Mouse (Mus musculus): ENCODE results near the gene Gm2174. TPM values are rescaled to one million over a fixed set of nuclear protein-coding genes. Genes with fewer than 3 reads are reported as not detected.

The Gm2174 gene
- 2.0 TPM in 1 of 2 replicates, not detected in the other for total RNA-seq (2017)

GRCm38 (mm10) chrX:56447524-56448015, at the start of gene Gm2174:
Gene Gm2174, plus strand, starts transcription at chrX:56447965.
- no peak for ATAC-seq (ENCODE audit: extremely low read depth, insufficient number of reproducible peaks, low FRiP score, poor library complexity, severe bottlenecking)

DNA sequence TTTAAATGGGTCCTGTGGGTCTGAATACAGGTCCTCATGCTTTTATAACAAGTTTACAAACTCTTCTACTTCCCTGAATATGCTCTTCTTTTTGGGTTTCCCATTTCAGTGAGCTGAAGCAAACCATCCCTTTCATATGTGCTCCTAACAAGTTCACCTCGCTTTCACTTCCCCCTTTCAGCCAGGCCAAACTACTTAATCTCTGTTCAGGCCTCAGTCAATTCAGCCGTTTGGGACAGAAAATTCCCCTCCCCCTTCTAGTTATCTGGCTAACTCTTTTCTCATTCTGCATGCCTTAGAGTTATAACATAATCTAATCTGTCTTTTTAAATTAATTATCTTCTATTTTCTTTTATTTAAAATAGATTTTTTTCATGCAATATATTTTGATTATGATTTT, 43.1 kb upstream of the Gm2174 start:
- no peak for ATAC-seq (ENCODE audit: extremely low read depth, insufficient number of reproducible peaks, low FRiP score, poor library complexity, severe bottlenecking)

DNA sequence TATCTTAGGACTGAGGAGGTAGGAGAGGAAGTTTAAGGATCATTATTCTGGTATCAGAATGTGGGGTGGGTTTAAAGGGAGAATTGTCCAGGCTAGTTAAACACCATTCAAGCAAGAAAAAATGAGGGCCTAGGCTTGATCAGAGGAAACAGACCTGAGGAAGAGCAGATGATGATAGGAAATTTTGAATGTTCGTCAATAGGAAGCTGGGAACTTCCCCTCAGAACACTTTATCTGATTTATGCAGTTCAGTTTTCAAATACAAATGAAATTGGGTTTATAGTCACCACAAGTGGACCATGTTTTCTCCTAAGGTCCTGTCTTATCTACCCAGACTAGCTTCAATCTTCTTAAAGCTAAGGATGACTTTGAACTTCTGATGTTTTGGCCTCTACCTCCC, 42.3 kb upstream of the Gm2174 start:
- ATAC-seq (ENCODE audit: extremely low read depth, insufficient number of reproducible peaks, low FRiP score, poor library complexity, severe bottlenecking) = no peak

GRCm38 (mm10) chrX:56406128-56406527, 41.6 kb upstream of the Gm2174 start:
- ATAC-seq (ENCODE audit: extremely low read depth, insufficient number of reproducible peaks, low FRiP score, poor library complexity, severe bottlenecking) = no peak

DNA sequence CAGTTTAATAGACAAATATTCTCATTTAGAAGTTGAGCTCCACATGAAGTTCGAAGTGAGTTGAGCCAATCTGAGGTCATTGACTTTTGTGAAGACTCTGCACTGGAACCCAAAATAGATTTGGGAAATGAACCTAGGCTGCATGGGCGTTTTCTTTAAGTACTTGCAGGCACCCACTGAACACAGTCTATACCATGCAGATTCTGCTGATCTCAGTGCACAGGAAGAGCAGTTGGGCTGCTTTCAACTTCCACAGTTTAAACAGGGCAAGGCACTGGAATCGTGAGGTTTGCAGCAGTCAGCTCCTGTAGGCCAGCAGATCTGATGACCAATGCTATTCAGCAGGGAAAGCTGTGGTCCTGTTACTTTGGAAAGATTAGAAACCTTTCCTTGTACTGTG, 31.5 kb upstream of the Gm2174 start:
- no peak for ATAC-seq (ENCODE audit: extremely low read depth, insufficient number of reproducible peaks, low FRiP score, poor library complexity, severe bottlenecking)

DNA sequence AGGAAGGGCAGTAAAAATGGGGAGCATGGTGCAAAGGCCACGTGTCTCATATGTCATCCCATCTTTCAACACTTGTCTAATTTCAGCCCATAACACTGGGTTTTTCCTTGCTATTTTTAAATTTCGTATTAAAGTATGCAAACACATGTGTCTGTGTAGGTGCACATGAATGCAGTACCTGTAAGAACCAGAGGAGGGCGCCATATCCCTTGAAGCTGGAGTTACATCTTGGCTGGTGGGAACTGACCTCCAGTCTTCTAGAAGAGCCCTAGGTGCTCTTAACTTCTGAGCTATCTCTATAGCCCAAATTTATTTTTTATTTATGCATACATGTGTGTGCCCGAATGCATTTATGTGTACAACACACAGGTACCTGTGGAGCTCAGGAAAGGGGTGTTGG, 30.2 kb upstream of the Gm2174 start:
- ATAC-seq (ENCODE audit: extremely low read depth, insufficient number of reproducible peaks, low FRiP score, poor library complexity, severe bottlenecking) = no peak

DNA sequence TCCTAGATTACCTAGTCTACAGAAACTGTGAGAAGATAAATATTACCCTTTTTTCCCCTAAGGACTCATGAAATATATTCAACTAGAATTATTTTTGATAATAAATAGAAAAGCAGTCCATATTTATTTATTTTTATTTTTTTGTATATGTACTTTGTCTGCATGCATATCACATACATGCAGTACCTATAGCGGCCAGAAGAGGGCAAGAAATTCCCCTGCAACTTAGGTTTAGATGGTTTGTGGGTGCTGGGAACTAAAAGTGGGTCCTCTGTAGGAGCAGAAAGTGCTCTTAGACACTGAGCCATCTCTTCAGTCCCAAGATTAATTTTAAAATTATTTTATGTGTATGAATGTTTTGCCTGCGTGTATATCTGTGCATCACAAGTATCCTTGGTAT, 17.2 kb upstream of the Gm2174 start:
- ATAC-seq (ENCODE audit: extremely low read depth, insufficient number of reproducible peaks, low FRiP score, poor library complexity, severe bottlenecking) = no peak

- ATAC-seq (ENCODE audit: extremely low read depth, insufficient number of reproducible peaks, low FRiP score, poor library complexity, severe bottlenecking) = no peak
Measured at GRCm38 (mm10) chrX:56435758-56436283, 11.9 kb upstream of the Gm2174 start.

- ATAC-seq (ENCODE audit: extremely low read depth, insufficient number of reproducible peaks, low FRiP score, poor library complexity, severe bottlenecking) = no peak
Measured at GRCm38 (mm10) chrX:56446487-56447428, 1.0 kb upstream of the Gm2174 start.

GRCm38 (mm10) chrX:56454671-56455371, 7.1 kb downstream of the Gm2174 start, which contains the start of gene Ints6l:
Gene Ints6l, plus strand, starts transcription at chrX:56454857.
- ATAC-seq (ENCODE audit: extremely low read depth, insufficient number of reproducible peaks, low FRiP score, poor library complexity, severe bottlenecking) = peak; percentile 86

- peak; percentile 88 for ATAC-seq (ENCODE audit: extremely low read depth, insufficient number of reproducible peaks, low FRiP score, poor library complexity, severe bottlenecking)
Measured at GRCm38 (mm10) chrX:56455372-56456246, 7.8 kb downstream of the Gm2174 start.

GRCm38 (mm10) chrX:56456379-56456778, 8.6 kb downstream of the Gm2174 start:
- ATAC-seq (ENCODE audit: extremely low read depth, insufficient number of reproducible peaks, low FRiP score, poor library complexity, severe bottlenecking) = no peak

DNA sequence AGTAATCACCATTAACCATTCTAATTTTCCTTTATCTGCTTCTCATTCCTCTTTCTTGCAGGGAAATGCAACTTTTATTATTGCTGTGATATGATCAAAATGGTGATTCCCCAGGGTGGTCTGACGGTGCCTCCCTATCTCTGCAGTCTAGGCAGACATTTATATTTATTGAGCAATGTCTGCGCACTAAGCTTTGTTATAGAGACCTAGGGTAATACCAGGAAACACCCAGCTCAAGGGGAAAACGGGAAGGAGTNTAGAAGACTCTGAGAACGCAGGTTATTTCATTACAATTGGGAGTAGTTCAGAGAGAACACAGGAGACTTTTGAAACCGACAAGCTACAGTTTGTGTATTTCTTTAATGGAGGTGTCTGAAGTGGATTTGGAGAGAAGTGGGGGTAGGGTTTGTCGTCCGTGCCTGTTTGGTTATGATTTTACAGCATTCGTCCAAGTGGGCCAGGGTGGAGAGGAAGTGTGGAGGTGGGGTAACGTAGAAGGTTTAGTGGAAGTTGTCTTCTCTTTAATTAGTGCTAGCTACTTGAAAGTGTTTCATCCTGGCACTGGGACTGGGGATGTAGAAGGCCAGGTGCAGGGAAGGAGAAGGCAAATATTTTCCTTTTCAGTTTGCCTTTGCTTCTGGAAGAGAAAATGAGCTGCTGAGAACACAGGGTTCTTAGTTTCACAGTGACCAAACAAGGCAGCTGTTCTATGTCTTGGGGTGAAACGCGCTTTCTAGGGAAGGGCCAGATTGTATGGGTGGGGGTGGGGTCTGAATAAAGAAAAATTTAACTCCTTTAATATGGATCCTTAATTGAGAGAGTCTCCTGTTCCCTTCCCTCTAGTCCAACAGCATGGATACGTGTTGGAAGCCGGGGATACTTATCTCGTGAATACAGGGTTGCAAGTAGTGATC, 14.5 kb downstream of the Gm2174 start:
- no peak for ATAC-seq (ENCODE audit: extremely low read depth, insufficient number of reproducible peaks, low FRiP score, poor library complexity, severe bottlenecking)

GRCm38 (mm10) chrX:56464906-56465305, 17.1 kb downstream of the Gm2174 start:
- no peak for ATAC-seq (ENCODE audit: extremely low read depth, insufficient number of reproducible peaks, low FRiP score, poor library complexity, severe bottlenecking)

DNA sequence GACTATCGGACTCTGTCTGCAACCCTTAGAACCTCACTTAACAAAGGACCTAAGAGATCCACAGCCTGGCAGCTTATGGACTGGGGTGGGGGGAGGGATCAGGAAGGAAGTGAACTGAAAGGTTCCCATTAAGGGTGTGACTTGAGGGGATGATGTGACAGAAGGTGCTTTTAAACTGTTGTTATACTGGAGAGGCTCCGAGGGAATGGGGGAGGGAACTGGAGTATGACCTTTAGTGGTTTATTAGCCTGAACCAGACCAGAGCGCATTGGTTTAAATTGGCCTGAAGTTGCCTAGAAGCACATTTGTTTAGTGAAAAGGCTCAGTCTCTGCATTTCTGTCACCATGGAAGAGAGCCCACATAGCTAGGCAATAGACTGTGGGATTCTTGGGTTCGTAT, 19.9 kb downstream of the Gm2174 start:
- ATAC-seq (ENCODE audit: extremely low read depth, insufficient number of reproducible peaks, low FRiP score, poor library complexity, severe bottlenecking) = no peak

DNA sequence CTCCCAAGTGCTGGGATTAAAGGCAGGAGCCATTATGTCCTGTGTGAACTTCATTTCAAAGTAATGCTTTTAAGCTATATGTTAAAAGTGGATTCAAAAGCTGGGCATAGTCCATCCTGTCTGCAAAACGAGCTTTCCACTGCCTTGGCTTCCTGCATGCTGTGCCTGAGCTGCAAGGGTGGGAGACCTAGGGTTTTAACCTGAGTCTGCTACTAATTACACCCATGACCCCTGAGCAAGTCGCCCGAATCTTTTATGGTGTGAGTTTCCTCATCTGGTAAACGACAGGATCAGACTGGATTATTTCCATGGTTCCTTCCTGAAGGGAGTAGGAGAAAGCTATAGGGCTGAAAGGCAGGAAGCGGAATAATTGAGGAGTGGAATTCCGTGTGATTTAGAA, 20.7 kb downstream of the Gm2174 start:
- no peak for ATAC-seq (ENCODE audit: extremely low read depth, insufficient number of reproducible peaks, low FRiP score, poor library complexity, severe bottlenecking)

GRCm38 (mm10) chrX:56474035-56474434, 26.3 kb downstream of the Gm2174 start:
- ATAC-seq (ENCODE audit: extremely low read depth, insufficient number of reproducible peaks, low FRiP score, poor library complexity, severe bottlenecking) = no peak

DNA sequence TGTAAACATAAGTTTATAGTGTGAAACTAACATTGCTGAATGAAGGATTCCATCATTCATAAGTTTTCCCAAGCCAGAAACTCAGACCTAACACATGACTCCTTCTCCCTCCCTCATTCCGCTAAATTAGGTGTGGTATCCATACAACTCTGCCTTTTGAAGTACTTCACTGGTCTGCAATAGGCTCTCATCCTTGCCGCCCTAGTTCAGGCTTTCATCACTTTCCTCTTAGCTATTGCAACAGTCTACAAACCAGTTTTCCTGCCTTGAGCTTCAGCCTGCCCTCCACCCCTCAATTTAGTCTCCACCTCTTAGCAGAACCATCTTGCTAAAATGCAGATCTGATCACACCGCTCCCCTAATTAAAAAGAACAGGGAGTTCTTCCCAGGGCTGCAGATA, 29.8 kb downstream of the Gm2174 start:
- no peak for ATAC-seq (ENCODE audit: extremely low read depth, insufficient number of reproducible peaks, low FRiP score, poor library complexity, severe bottlenecking)

All from neutrophil, adult 5-6 weeks (primary cell).